Mouse (Mus musculus) liver, embryonic 14.5 days (tissue): ENCODE measurements around the gene Mrgprf. TPM values are rescaled to one million over a fixed set of nuclear protein-coding genes. Genes with fewer than 3 reads are reported as not detected.

Source experiments
- ATAC-seq: fragments of 200-750 bp; cut with Nextera tagmentation; 2 replicates; pipeline ENCODE4 v1.8.0; 2017; ENCODE audit warnings: moderate number of reproducible peaks, mild to moderate bottlenecking, moderate library complexity; ENCODE audit not compliant: insufficient read depth
- DNase-seq, 3 experiments: peaks; one replicate each; pipeline ENCODE4 v3.0.0-alpha.2; 2012 to 2013; ENCODE audit warnings: low read depth in 3 of 3, low spot score in 3 of 3
- H3K27ac ChIP-seq: fragments of 300-500 bp; sonication (generic); 2 replicates; pipeline ENCODE4 v1.5.1; 2014; ENCODE audit warnings: moderate library complexity, mild to moderate bottlenecking, control low read depth, inconsistent platforms
- H3K27me3 ChIP-seq: fragments of 300-500 bp; sonication (generic); 2 replicates; pipeline ENCODE4 v1.6.1; 2014; ENCODE audit warnings: mild to moderate bottlenecking, low read length, moderate library complexity; ENCODE audit not compliant: control insufficient read depth, insufficient read depth
- H3K36me3 ChIP-seq: fragments of 300-500 bp; sonication (generic); replicated peaks from 2 replicates; pipeline ENCODE4 v1.6.1; 2014; ENCODE audit warnings: low read depth; ENCODE audit not compliant: control insufficient read depth, insufficient read depth
- H3K4me1 ChIP-seq, 2 experiments: fragments of 200-500 bp in 1 of 2; fragments of 300-500 bp in 1 of 2; sonication (generic) in 1 of 2; replicated peaks; 2 replicates each; pipeline ENCODE4 v1.6.1; 2012 to 2014; ENCODE audit warnings: antibody characterized with exemption in 1 of 2, inconsistent platforms in 1 of 2, low read length in 1 of 2; ENCODE audit not compliant: control insufficient read depth in 2 of 2, insufficient read depth in 2 of 2
- H3K4me2 ChIP-seq: fragments of 300-500 bp; sonication (generic); 2 replicates; pipeline ENCODE4 v1.6.1; 2014; ENCODE audit warnings: low read depth, mild to moderate bottlenecking, control low read depth, moderate library complexity
- H3K4me3 ChIP-seq, 2 experiments: fragments of 200-500 bp in 1 of 2; fragments of 300-500 bp in 1 of 2; sonication (generic) in 1 of 2; 2 replicates each; pipeline ENCODE4 v1.5.1; 2012 to 2014; ENCODE audit warnings: low read depth in 2 of 2, low read length in 2 of 2, mild to moderate bottlenecking in 2 of 2, control low read depth in 1 of 2, inconsistent platforms in 1 of 2, moderate library complexity in 1 of 2; ENCODE audit not compliant: insufficient read depth in 1 of 2
- H3K9ac ChIP-seq: fragments of 300-500 bp; sonication (generic); replicated peaks from 2 replicates; pipeline ENCODE4 v1.6.1; 2014; ENCODE audit warnings: mild to moderate bottlenecking, control low read depth, moderate library complexity
- H3K9me3 ChIP-seq: fragments of 300-500 bp; sonication (generic); 2 replicates; pipeline ENCODE4 v1.6.1; 2016; ENCODE audit warnings: low read length, mixed read lengths; ENCODE audit not compliant: control insufficient read depth
- CTCF ChIP-seq: IDR thresholded peaks from 2 replicates; pipeline ENCODE4 v1.5.1; 2016; ENCODE audit warnings: antibody characterized with exemption, low read depth, control low read depth
- EP300 ChIP-seq: IDR thresholded peaks from 2 replicates; pipeline ENCODE4 v1.6.1; 2016; ENCODE audit warnings: antibody characterized with exemption, low read depth
- WGBS: fragments of 180-500 bp; shearing (Covaris S2); extraction: QIAGEN DNeasy Blood & Tissue Kit; methylation state at CpG from one replicate; pipeline ENCODE4 v1.1.7; 2014; ENCODE audit not compliant: insufficient replicate concordance; 5-methylcytosine and 5-hydroxymethylcytosine counted together
- polyA plus RNA-seq, 2 experiments: library from polyadenylated mRNA; depleted of rRNA in 1 of 2; stranded (reverse) in 1 of 2; unstranded in 1 of 2; fragments of >200 nt; fragmentation: Nextera tagmentation in 1 of 2; extraction: Ambion mirVana in 1 of 2; gene quantifications; 2 replicates each; pipeline versions ENCODE4 v1.2.1 to v1.2.3; 2012 to 2014

Mrgprf gene
- polyA plus RNA-seq, 2 experiments: 0.02 TPM; not detected in 1

DNA sequence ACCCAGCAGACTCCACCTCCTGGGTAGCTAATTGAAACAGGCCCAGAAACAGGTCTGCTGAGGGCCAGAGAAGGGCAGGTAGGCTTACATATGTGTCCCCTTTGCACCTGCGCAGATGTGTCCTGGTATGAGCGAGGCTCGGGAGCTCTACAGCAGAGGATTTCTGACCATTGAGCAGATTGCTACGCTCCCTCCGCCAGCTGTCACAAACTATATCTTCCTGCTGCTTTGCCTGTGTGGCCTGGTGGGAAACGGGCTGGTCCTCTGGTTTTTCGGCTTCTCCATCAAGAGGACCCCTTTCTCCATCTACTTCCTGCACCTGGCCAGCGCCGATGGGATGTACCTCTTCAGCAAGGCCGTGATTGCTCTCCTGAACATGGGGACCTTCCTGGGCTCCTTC lies 7.0 kb downstream of the Mrgprf start:
- 78% methylated on average over 10 of the region's 10 CpGs for WGBS
- H3K9ac ChIP-seq: no peak overlapping the region
- no peaks in the 10 kb centered on the region for H3K9me3 ChIP-seq
- ATAC-seq: no peak
- no peak overlapping the region for H3K4me3 ChIP-seq
- H3K27me3 ChIP-seq: no peaks in the 10 kb centered on the region
- H3K4me1 ChIP-seq: peaks cover 0 to 4% of the 10 kb centered on the region in 2 experiments; a peak in 1 of 4 replicates
- TF ChIP-seq CTCF (no peak), EP300 (no peak)
- no peak overlapping the region for H3K27ac ChIP-seq
- H3K36me3 ChIP-seq: no peaks in the 10 kb centered on the region
- no peak overlapping the region for H3K4me2 ChIP-seq
- no peak for DNase-seq

DNA sequence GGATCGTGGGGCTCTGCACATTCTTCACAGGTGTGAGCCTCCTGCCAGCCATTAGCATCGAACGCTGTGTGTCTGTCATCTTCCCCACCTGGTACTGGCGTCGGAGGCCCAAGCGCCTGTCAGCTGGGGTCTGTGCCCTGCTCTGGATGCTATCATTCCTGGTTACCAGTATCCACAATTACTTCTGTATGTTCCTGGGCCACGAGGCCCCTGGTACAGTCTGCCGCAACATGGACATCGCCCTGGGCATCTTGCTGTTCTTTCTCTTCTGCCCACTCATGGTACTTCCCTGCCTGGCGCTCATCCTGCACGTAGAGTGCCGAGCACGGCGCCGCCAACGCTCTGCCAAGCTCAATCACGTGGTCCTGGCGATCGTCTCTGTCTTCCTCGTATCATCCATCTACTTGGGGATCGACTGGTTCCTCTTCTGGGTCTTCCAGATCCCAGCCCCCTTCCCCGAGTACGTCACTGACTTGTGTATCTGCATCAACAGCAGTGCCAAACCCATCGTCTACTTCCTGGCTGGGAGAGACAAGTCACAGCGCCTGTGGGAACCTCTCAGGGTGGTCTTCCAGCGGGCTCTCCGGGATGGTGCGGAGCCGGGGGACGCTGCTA lies 7.5 kb downstream of the Mrgprf start:
- 56% methylated on average over 30 of the region's 30 CpGs for WGBS
- no peaks in the 10 kb centered on the region for H3K4me1 ChIP-seq
- H3K9me3 ChIP-seq: no peaks in the 10 kb centered on the region
- no peak overlapping the region for H3K4me3 ChIP-seq
- ATAC-seq (no peak), DNase-seq (no peak)
- no peak overlapping the region for H3K27ac ChIP-seq
- no peaks in the 10 kb centered on the region for H3K27me3 ChIP-seq
- H3K9ac ChIP-seq: no peak overlapping the region
- no peaks in the 10 kb centered on the region for H3K36me3 ChIP-seq
- TF ChIP-seq EP300: no peak
- TF ChIP-seq CTCF: no peak
- H3K4me2 ChIP-seq: no peak overlapping the region

DNA sequence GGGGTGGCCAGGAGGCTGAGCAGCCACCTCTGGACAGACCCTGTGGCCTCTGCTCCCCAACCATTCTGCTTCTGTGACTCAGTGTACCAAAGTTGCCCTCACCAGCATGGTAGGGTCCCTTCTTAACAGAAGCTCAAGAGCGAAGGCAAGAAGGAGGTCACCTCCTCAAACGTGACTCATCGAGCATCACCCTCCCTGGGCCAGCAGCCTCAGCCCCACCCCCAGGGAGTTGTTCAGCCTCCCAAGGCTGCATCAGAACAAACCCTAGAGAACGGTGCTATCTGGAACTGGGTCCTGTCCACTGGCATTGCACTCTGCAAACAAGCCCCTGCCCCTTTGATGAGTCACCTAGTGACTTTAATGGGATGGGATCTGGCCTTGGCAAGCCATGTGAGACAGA lies 8.2 kb downstream of the Mrgprf start:
- Histone ChIP-seq H3K9me3 (no peaks in the 10 kb centered on the region), H3K9ac (no peak overlapping the region), H3K36me3 (no peaks in the 10 kb centered on the region), H3K4me3 (no peak overlapping the region), H3K27me3 (no peaks in the 10 kb centered on the region), H3K4me2 (no peak overlapping the region), H3K27ac (no peak overlapping the region), H3K4me1 (no peaks in the 10 kb centered on the region)
- TF ChIP-seq CTCF (no peak), EP300 (no peak)
- ATAC-seq: no peak
- DNase-seq: no peak
- 46% methylated on average over 4 of the region's 4 CpGs for WGBS

DNA sequence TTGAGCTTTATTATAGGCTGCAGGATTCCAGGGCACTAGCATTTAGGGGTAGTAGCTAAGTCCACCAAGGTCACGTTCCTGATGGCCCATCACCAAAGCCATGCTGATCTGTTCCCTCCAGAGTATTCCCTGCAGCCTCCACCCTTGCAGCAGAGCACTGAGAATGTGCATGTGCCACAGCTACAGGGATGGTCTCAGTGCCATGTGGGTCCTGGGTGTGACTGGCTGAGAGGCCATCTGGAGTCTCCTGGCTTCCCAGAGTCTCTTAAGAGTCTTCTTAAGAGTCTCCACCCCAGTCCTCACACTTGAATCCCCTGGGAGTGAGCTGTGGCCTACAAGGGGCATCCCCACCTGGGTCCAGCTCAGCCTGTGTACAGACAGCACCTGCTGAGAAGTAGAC lies 9.2 kb downstream of the Mrgprf start:
- Histone ChIP-seq H3K9ac (no peak overlapping the region), H3K27ac (no peak overlapping the region), H3K9me3 (no peaks in the 10 kb centered on the region), H3K4me3 (no peak overlapping the region), H3K27me3 (no peaks in the 10 kb centered on the region), H3K4me1 (no peaks in the 10 kb centered on the region), H3K36me3 (no peaks in the 10 kb centered on the region), H3K4me2 (no peak overlapping the region)
- ATAC-seq (no peak), DNase-seq (no peak)
- WGBS: 39% methylated on average over 1 of the region's 1 CpGs
- TF ChIP-seq CTCF: no peak
- TF ChIP-seq EP300: no peak

DNA sequence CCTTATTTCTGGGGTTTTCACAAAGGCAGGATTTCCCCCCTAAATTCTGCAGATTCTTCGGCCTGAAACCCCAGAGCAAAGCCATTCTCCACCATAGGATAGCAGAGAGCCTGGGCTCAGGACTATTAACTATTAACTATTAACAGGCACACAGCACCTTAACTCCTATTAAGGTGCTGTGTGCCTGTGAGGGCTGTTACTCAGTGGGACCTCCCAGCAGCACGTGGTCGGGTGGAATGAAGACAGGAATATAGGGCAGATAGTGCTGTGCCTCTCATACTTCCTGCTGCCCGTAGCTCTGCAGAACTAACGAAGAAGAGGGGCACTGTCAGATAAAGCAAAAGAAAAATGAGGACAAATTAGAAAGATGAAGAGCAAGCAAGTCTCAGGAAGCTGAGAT lies 9.9 kb downstream of the Mrgprf start:
- DNase-seq: no peak
- no peak overlapping the region for H3K4me2 ChIP-seq
- TF ChIP-seq CTCF (no peak), EP300 (no peak)
- no peaks in the 10 kb centered on the region for H3K9me3 ChIP-seq
- no peaks in the 10 kb centered on the region for H3K36me3 ChIP-seq
- H3K27me3 ChIP-seq: no peaks in the 10 kb centered on the region
- H3K9ac ChIP-seq: no peak overlapping the region
- no peak overlapping the region for H3K4me3 ChIP-seq
- no peak for ATAC-seq
- no peak overlapping the region for H3K27ac ChIP-seq
- no peaks in the 10 kb centered on the region for H3K4me1 ChIP-seq
- 27% methylated on average over 5 of the region's 5 CpGs for WGBS
